Mouse (Mus musculus) WW6 (cell line): ENCODE data around the gene Tapbp.

Experiments
- DNase-seq: peaks from one replicate; pipeline ENCODE4 v3.0.0-alpha.2; 2013; ENCODE audit warnings: low read depth, low spot score

Tapbp gene

DNA sequence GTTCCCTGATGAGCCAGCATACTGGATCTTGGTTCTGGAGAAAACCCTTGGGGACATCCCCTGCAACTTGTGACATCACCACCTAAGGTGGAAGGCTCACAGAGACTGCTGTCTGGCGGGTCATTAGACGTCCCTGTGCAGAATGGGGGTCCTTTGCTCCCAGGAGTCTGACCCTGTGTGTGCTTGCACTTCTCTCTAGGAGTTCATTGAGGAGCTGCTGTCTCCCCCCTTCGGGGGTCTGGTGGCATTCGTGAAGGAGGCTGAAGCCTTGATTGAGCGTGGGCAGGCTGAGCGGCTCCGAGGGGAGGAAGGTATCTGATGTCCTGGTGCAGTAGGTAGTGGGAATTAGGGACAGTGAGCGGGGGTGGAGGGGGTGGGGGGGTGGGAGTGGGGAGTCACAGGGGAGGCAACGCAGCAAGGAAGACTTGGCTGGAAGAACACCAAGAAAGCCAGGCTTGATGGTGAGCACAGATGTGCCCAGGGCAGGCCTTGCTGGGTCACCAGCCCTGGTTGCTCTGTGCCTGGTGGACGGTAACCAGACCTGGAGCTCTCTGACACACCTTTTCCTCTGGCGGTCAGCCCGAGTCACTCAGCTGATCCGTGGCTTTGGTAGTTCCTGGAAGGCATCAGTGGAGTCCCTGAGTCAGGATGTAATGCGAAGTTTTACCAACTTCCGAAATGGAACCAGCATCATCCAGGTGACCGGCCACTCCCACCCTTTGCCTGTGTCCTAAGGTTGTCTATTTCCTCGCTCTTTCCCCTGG is 49.6 kb downstream of the Tapbp start:
- DNase-seq, result no peak

DNA sequence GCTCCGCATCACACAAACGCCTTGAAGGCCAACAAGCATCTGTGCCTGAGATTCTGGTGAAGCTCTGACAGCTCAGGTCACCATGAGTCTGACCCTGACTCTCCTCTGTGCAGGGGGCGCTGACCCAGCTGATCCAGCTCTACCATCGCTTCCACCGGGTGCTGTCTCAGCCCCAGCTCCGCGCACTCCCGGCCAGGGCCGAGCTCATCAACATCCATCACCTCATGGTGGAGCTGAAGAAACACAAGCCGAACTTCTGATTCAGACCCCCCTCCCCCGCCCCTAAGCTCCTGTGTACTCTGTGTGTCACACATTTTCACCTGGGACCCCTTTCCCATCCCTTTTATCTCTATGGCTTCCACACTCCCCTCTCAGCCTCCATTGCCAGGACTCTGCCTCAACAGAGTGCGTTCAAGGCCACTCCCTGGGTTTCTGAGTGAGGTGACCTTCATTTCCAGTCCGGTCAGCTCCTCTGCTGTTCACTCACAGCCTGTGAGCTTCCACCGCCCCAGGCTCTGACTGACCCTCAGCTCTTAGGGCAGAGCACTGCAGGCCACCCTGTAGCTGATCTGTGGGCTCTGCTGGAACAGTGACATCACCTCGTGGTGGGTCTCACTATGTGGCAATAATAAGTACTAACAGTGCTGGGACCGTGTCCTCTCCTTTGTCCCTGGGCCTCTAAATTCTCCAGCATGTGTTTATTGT is 50.3 kb downstream of the Tapbp start:
- no peak for DNase-seq

DNA sequence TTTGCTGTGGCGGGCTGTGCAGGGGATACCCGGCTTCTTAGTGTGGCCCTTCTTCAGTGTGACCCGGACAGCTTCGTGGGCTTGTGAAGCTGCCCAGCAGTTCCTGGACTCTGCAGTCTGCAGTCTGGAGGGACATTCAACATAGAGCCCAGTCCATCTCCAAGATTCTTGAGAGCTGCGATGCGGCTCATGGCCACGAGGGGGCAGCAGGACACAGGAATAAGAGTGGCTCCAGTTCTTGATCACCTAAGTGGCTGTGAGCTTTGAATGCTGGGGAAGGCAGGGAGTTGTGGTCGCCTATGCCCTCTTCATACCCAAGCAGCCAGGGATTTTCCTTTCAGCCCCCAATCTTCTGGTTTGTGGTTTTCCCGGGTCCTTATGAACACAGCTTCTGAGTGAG is 52.8 kb downstream of the Tapbp start:
- DNase-seq, result no peak

GRCm38 (mm10) chr17:33968927-33969326 is 53.2 kb downstream of the Tapbp start:
- DNase-seq, result no peak

- no peak for DNase-seq
These were observed 53.7 kb downstream of the Tapbp start for GRCm38 (mm10) chr17:33969394-33969793.

DNA sequence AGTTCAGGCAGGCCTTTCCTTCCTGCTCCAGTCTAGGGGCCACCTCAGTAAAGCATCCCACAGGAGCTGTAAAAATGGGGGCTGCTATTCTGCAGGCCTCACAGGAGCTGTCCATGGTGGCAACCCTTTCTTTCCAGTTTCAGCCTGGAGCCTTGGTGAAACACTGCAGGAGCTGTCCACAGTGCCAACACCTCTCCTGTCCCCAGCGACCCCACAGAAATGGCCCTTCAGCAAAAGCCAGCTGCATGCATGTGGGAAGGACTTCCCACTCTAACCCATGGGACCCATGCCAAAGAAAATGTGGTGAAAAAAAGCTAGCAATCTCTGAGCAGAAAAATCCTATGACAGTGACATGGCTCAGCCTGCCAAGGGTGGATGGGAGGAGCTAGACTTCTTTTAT is 57.0 kb downstream of the Tapbp start:
- DNase-seq, result no peak

GRCm38 (mm10) chr17:33973572-33973971 is 57.9 kb downstream of the Tapbp start:
- no peak for DNase-seq

DNA sequence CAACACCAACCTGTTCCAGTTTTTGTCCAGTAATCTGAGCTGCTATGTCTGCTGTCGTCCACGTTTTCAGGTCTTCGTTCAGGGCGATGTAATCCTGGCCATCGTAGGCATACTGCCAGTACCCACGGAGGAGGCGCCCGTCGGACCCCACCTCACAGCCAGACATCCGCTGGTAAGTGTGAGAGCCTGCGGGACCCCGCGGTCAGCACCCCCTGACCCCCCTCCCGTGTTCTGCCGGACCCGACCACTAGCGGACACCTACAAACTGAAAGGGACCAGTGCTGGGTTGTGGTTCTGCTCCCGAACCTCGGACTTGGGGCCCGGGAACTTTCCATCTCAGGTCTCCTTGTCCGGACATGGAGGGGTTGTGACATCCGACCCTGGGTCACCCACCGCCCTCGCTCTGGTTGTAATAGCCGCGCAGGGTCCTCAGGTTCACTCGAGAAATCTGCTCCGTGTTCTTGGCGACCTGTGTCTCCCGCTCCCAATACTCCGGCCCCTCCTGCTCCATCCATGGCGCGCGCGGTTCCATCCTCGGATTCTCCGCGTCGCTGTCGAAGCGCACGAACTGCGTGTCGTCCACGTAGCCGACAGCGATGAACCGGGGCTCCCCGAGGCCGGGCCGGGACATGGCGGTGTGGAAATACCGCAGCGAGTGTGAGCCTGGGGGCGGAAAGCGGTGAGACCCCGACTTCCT is 62.3 kb downstream of the Tapbp start:
- no peak for DNase-seq

DNA sequence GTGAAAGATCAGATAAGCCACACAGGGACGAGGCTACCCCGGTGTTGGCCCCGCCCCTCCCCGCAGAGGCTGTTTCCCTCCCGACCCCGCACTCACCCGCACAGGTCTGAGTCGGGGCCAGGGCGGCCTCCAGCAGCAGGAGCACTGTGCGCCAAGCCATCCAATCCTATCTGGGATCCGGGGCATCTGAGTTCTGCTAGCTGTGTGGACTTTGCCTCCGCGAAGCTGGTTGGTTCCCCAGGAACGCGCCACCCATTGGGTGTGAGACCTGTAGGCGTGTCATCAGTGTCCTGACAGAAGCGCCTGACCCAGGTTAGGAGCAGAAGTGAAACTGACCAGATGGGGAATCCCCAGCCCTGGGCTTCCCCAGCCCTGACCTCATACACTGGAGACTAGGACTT is 62.9 kb downstream of the Tapbp start:
- DNase-seq, result no peak
